In genomic region chr12:32109201-32109600, GRCm38 (mm10) we compare ENCODE assay signal across 23 mouse cellular contexts. TPM values are rescaled to one million over a fixed set of nuclear protein-coding genes. Genes with fewer than 3 reads are reported as not detected.
A peak's percentile ranks its signal among the peaks of the same experiment; 100 is the strongest.
DNase-seq lines count a peak whose midpoint lies in the region; TF ChIP-seq lines count a peak whose summit lies in the region.
"Had no signal": no experiment of that assay in that cellular context is flagged by ENCODE, and none has a peak within 500 bp of the region (broad histone marks: within the 10 kb centered on the region; RNA-seq: fewer than 3 reads in every experiment).

No protein-coding gene starts in this region.

- H3K79me2 ChIP-seq in myocyte (ENCODE audit: control insufficient read depth, insufficient read depth), result no peaks in the 10 kb centered on the region

- WGBS in heart, embryonic 10.5 days, result 86% methylated on average over 8 of the region's 8 CpGs

- H3K27ac ChIP-seq in heart, embryonic 10.5 days, result no peak overlapping the region; the same call in 1 of the 2 replicates
- H3K27ac ChIP-seq in brown adipose tissue, adult 24 weeks (replicated peaks; ENCODE audit: low read depth, low read length), result peak overlapping the region; percentile 77
- H3K27ac ChIP-seq: embryonic facial prominence, embryonic 12.5 days; gastrocnemius, adult 2 months; heart, adult 2 months; hindbrain, embryonic 14.5 days; left cerebral cortex, adult 2 months; limb, embryonic 10.5 days; midbrain, embryonic 15.5 days had no signal

- TF ChIP-seq POLR2A in myocyte (IDR thresholded peaks at IDR 0.05; ENCODE audit: insufficient read length, low read depth), result no peak

- no peaks in the 10 kb centered on the region for H3K36me3 ChIP-seq in heart, embryonic 10.5 days
- no peaks in the 10 kb centered on the region for H3K36me3 ChIP-seq in myocyte (ENCODE audit: control insufficient read depth, insufficient read depth)
- H3K36me3 ChIP-seq: embryonic facial prominence, embryonic 12.5 days; limb, embryonic 10.5 days; midbrain, embryonic 15.5 days had no signal

- H3K9me3 ChIP-seq in heart, embryonic 10.5 days, result no peaks in the 10 kb centered on the region
- H3K9me3 ChIP-seq: embryonic facial prominence, embryonic 12.5 days; limb, embryonic 10.5 days; megakaryocyte, embryonic 14.5 days; midbrain, embryonic 15.5 days had no signal

- peak; percentile 45 for DNase-seq in heart, embryonic 10.5 days (ENCODE audit: low spot score)
- no peak for DNase-seq in heart, postnatal 36 days
- peak; percentile 33 for DNase-seq in ovary, postnatal 36 days (ENCODE audit: low spot score)
- no peak for DNase-seq in ovary, postnatal 10 days (ENCODE audit: low spot score)
- no peak for DNase-seq in testis, postnatal 14 days (ENCODE audit: low spot score)
- no peak for DNase-seq in spleen, postnatal 10 days (ENCODE audit: low spot score in 2 of 2)
- DNase-seq: cerebellum, adult 2 months; forebrain, postnatal 0 days; gastrocnemius, adult 2 months; heart, adult 2 months; kidney, adult 18-20 months; kidney, postnatal 14 days; lung, embryonic 14.5 days; thymus, adult 18-20 months had no signal

- H3ac ChIP-seq in myocyte (ENCODE audit: control insufficient read depth, insufficient read length), result no peak overlapping the region

- no peak overlapping the region for H3K4me3 ChIP-seq in heart, embryonic 10.5 days
- no peak overlapping the region for H3K4me3 ChIP-seq in brown adipose tissue, adult 24 weeks (ENCODE audit: insufficient read depth, low read depth, low read length)
- H3K4me3 ChIP-seq in myocyte, result no peak overlapping the region
- H3K4me3 ChIP-seq: embryonic facial prominence, embryonic 12.5 days; gastrocnemius, adult 2 months; heart, adult 2 months; left cerebral cortex, adult 2 months; limb, embryonic 10.5 days; megakaryocyte, embryonic 14.5 days; midbrain, embryonic 15.5 days had no signal

- peaks cover 36% of the 10 kb centered on the region for H3K4me1 ChIP-seq in heart, embryonic 10.5 days
- H3K4me1 ChIP-seq in brown adipose tissue, adult 24 weeks (ENCODE audit: control insufficient read depth, insufficient read depth, insufficient read length, low read length), result peaks cover 8% of the 10 kb centered on the region; the same call in 1 of the 2 replicates

- intact Hi-C loops in heart, postnatal 36 days (cut with DNase I), result no loop called here

- no peaks in the 10 kb centered on the region for H3K27me3 ChIP-seq in heart, embryonic 10.5 days (ENCODE audit: insufficient read depth, poor library complexity, severe bottlenecking)
- H3K27me3 ChIP-seq in myocyte (ENCODE audit: control insufficient read depth, insufficient read depth, insufficient read length), result no peaks in the 10 kb centered on the region
- H3K27me3 ChIP-seq: embryonic facial prominence, embryonic 12.5 days; megakaryocyte, embryonic 14.5 days; midbrain, embryonic 15.5 days; Patski had no signal

- peak overlapping the region; percentile 46 for H3K4me2 ChIP-seq in myocyte (ENCODE audit: low read depth)
- H3K4me2 ChIP-seq: embryonic facial prominence, embryonic 12.5 days; hindbrain, embryonic 14.5 days; lung, embryonic 14.5 days; midbrain, embryonic 15.5 days had no signal

TF ChIP-seq in myocyte, 11 proteins besides CTCF, POLR2A, EP300 and RAD21:
- TF ChIP-seq TCF12 (IDR thresholded peaks at IDR 0.05; ENCODE audit: insufficient read depth, poor library complexity, severe bottlenecking), result no peak
- 0 out of 2 replicates have a peak, but pooled peaks have one; percentile 15 for TF ChIP-seq CEBPB (IDR thresholded peaks at IDR 0.05; ENCODE audit: insufficient read depth, poor library complexity, severe bottlenecking)
- TF ChIP-seq MYOG (IDR thresholded peaks at IDR 0.05; ENCODE audit: control insufficient read depth in 1 of 3, insufficient read depth in 1 of 3, insufficient read length in 2 of 3, low read depth in 2 of 3), result peak in 2 of 3 experiments; percentile 11 to 57
- no peak for TF ChIP-seq REST (IDR thresholded peaks at IDR 0.05; ENCODE audit: insufficient read depth, insufficient read length)
- TF ChIP-seq USF1 (IDR thresholded peaks at IDR 0.05; ENCODE audit: low read depth), result no peak
- no peak for TF ChIP-seq SRF (IDR thresholded peaks at IDR 0.05; ENCODE audit: control insufficient read depth, insufficient read length, low read depth)
- TF ChIP-seq E2F4 (IDR thresholded peaks at IDR 0.05; ENCODE audit: insufficient read depth), result no peak
- TF ChIP-seq MAX (IDR thresholded peaks at IDR 0.05; ENCODE audit: low read depth), result no peak
- no peak for TF ChIP-seq POLR2AphosphoS2 (IDR thresholded peaks at IDR 0.05; ENCODE audit: insufficient read length, low read depth)
- TF ChIP-seq TCF3 (IDR thresholded peaks at IDR 0.05; ENCODE audit: insufficient read length, low read depth), result no peak
- TF ChIP-seq MYOD1 (IDR thresholded peaks at IDR 0.05; ENCODE audit: control insufficient read depth in 1 of 3, insufficient read length in 2 of 3, low read depth in 2 of 3), result peak in 2 of 3 experiments; percentile 39 to 50

RNA-seq across cellular contexts. Expression of gene Prkar2b, which starts 48.1 kb away (rescaled TPM):
- 18.9 and 28.2 TPM in 2 replicates for polyA plus RNA-seq in heart, embryonic 10.5 days (2016; fragmentation: Nextera tagmentation; extraction: Ambion mirVana)
- total RNA-seq in heart, postnatal 36 days (2021), result 1 to 10 TPM; 2.5 to 9.3 TPM
- 809 and 945 TPM in 2 replicates for polyA plus RNA-seq in brown adipose tissue, adult 24 weeks (2012; ENCODE audit: insufficient read depth, insufficient read length, missing spikeins)
- 16.2 TPM for polyA plus RNA-seq in myocyte (2012; fragmentation: generic; extraction: Trizol)

Comparison
In these comparisons a context has a peak if more than half of its experiments do, and no peak if none do; other contexts are left out.
1. DNase-seq: peak in heart, embryonic 10.5 days (single experiment) and ovary, postnatal 36 days (single experiment); none in heart, postnatal 36 days (0 of 2), ovary, postnatal 10 days (single experiment), testis, postnatal 14 days (single experiment) and spleen, postnatal 10 days (0 of 2).
2. RNA of gene Prkar2b, which starts 48.1 kb away (polyA plus RNA-seq): 809 to 945 TPM in brown adipose tissue, adult 24 weeks; 18.9 to 28.2 TPM in heart, embryonic 10.5 days and 16.2 TPM in myocyte (single experiment); every median in the first group is over 10 times any median in the second.